Mouse (Mus musculus) embryonic facial prominence, embryonic 14.5 days (tissue): Measurements from ENCODE around the gene Lpgat1. TPM values are rescaled to one million over a fixed set of nuclear protein-coding genes. Genes with fewer than 3 reads are reported as not detected.

Experiments used
- ATAC-seq: fragments of 200-750 bp; cut with Nextera tagmentation; 2 replicates; pipeline ENCODE4 v1.8.0; 2017; ENCODE audit warnings: low read depth, moderate number of reproducible peaks, moderate TSS enrichment
- DNase-seq: peaks from one replicate; pipeline ENCODE4 v3.0.0-alpha.2; 2015; ENCODE audit warnings: low spot score
- H3K27ac ChIP-seq: fragments of 300-500 bp; sonication (generic); replicated peaks from 2 replicates; pipeline ENCODE4 v1.5.1; 2014; ENCODE audit warnings: low read depth, mild to moderate bottlenecking, low read length, moderate library complexity
- H3K27me3 ChIP-seq: fragments of 300-500 bp; sonication (generic); replicated peaks from 2 replicates; pipeline ENCODE4 v1.6.1; 2014; ENCODE audit warnings: low read length; ENCODE audit not compliant: control insufficient read depth, insufficient read depth
- H3K36me3 ChIP-seq: fragments of 300-500 bp; sonication (generic); 2 replicates; pipeline ENCODE4 v1.6.1; 2014; ENCODE audit warnings: low read length, mixed read lengths; ENCODE audit not compliant: control insufficient read depth, insufficient read depth
- H3K4me1 ChIP-seq: fragments of 300-500 bp; sonication (generic); 2 replicates; pipeline ENCODE4 v1.6.1; 2014; ENCODE audit warnings: antibody characterized with exemption, low read length; ENCODE audit not compliant: control insufficient read depth, insufficient read depth
- H3K4me2 ChIP-seq: fragments of 300-500 bp; sonication (generic); 2 replicates; pipeline ENCODE4 v1.6.1; 2014; ENCODE audit warnings: low read depth, mild to moderate bottlenecking, low read length, moderate library complexity, mixed read lengths
- H3K4me3 ChIP-seq: fragments of 300-500 bp; sonication (generic); 2 replicates; pipeline ENCODE4 v1.5.1; 2014; ENCODE audit warnings: low read depth, mild to moderate bottlenecking, low read length
- H3K9ac ChIP-seq: fragments of 300-500 bp; sonication (generic); 2 replicates; pipeline ENCODE4 v1.6.1; 2014; ENCODE audit warnings: low read depth, mild to moderate bottlenecking, low read length, moderate library complexity, mixed read lengths
- H3K9me3 ChIP-seq: fragments of 300-500 bp; sonication (generic); 2 replicates; pipeline ENCODE4 v1.6.1; 2016; ENCODE audit warnings: low read length; ENCODE audit not compliant: control insufficient read depth
- WGBS: fragments of 180-500 bp; shearing (Covaris S2); extraction: QIAGEN DNeasy Blood & Tissue Kit; methylation state at CpG from one replicate; pipeline ENCODE4 v1.1.7; 2014; 5-methylcytosine and 5-hydroxymethylcytosine counted together
- polyA plus RNA-seq: library from polyadenylated mRNA; unstranded; fragments of >200 nt; fragmentation: Nextera tagmentation; extraction: Ambion mirVana; gene quantifications from 2 replicates; pipeline ENCODE4 v1.2.1, GENCODE M21; 2014

Gene Lpgat1
- polyA plus RNA-seq, 1 experiment from 2014 or later, result 35.8 TPM

- H3K9ac ChIP-seq, result no peak overlapping the region
- no peak overlapping the region for H3K27ac ChIP-seq
- H3K4me1 ChIP-seq, result 0 out of 2 replicates have a peak, but pooled peaks cover 3% of the 10 kb centered on the region
- no peaks in the 10 kb centered on the region for H3K9me3 ChIP-seq
- H3K4me3 ChIP-seq, result no peak overlapping the region
- ATAC-seq (no peak), DNase-seq (no peak)
- no peak overlapping the region for H3K4me2 ChIP-seq
- WGBS, result 90% methylated on average over 6 of the region's 6 CpGs
- no peaks in the 10 kb centered on the region for H3K36me3 ChIP-seq
- no peaks in the 10 kb centered on the region for H3K27me3 ChIP-seq
Measured at GRCm38 (mm10) chr1:191740587-191741361, 23.1 kb downstream of the Lpgat1 start.

DNA sequence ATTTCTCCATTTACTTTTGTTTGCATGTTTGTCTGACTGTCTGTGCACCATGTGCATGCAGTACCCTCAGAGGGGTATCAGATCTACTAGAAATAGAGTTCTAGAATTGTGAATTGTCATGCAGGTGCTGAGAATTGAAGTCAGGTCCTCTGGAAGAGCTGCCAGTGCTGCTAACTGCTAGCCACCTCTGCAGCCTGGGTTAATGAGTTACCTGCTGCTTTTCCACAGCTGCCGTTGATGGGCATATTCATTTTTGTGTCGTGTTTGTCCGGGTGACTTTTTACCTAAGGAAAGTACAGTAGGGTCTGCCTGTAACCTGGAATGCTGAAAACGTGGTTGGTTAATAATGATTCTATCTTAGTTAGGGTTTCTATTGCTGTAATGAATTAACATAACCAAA, 24.0 kb downstream of the Lpgat1 start:
- H3K4me2 ChIP-seq, result no peak overlapping the region
- ATAC-seq (no peak), DNase-seq (no peak)
- H3K36me3 ChIP-seq, result no peaks in the 10 kb centered on the region
- no peak overlapping the region for H3K27ac ChIP-seq
- no peaks in the 10 kb centered on the region for H3K9me3 ChIP-seq
- no peak overlapping the region for H3K9ac ChIP-seq
- no peak overlapping the region for H3K4me3 ChIP-seq
- H3K4me1 ChIP-seq, result 0 out of 2 replicates have a peak, but pooled peaks cover 3% of the 10 kb centered on the region
- H3K27me3 ChIP-seq, result no peaks in the 10 kb centered on the region
- WGBS, result 90% methylated on average over 4 of the region's 4 CpGs

GRCm38 (mm10) chr1:191748431-191748830, 30.8 kb downstream of the Lpgat1 start:
- Histone ChIP-seq H3K36me3 (no peaks in the 10 kb centered on the region), H3K27ac (no peak overlapping the region), H3K4me2 (no peak overlapping the region), H3K4me1 (no peaks in the 10 kb centered on the region), H3K4me3 (no peak overlapping the region), H3K9ac (no peak overlapping the region), H3K27me3 (no peaks in the 10 kb centered on the region), H3K9me3 (no peaks in the 10 kb centered on the region)
- ATAC-seq (no peak), DNase-seq (no peak)
- 59% methylated on average over 1 of the region's 1 CpGs for WGBS

GRCm38 (mm10) chr1:191756520-191757199, 39.0 kb downstream of the Lpgat1 start:
- H3K27me3 ChIP-seq, result no peaks in the 10 kb centered on the region
- no peaks in the 10 kb centered on the region for H3K4me1 ChIP-seq
- no peak overlapping the region for H3K4me3 ChIP-seq
- DNase-seq (no peak), ATAC-seq (no peak)
- H3K9ac ChIP-seq, result no peak overlapping the region
- WGBS, result 83% methylated on average over 3 of the region's 3 CpGs
- peaks cover 63% of the 10 kb centered on the region for H3K36me3 ChIP-seq
- no peaks in the 10 kb centered on the region for H3K9me3 ChIP-seq
- H3K4me2 ChIP-seq, result no peak overlapping the region
- no peak overlapping the region for H3K27ac ChIP-seq

DNA sequence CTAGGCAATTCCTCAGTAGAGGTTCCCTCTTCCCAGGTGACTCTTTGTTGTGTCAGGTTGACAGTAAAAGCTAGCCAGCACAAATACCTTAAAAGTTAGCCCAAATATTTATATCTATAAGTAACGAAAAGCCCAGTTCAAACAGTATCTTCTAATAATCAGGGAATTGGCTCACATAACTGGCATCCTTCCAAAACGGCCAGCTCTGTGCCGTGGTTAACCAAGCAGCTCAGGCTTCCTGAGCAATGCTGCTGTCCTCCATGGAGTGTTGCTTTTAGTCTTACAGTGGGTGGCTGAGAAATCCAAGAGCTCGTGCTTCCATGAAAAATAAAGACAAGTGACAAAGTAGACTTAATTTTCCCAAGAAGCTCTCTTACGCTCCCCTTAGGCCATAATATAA, 56.5 kb downstream of the Lpgat1 start:
- Histone ChIP-seq H3K4me3 (no peak overlapping the region), H3K27me3 (no peaks in the 10 kb centered on the region), H3K9ac (no peak overlapping the region), H3K4me2 (no peak overlapping the region), H3K27ac (no peak overlapping the region), H3K4me1 (no peaks in the 10 kb centered on the region), H3K36me3 (peaks cover 66% of the 10 kb centered on the region), H3K9me3 (no peaks in the 10 kb centered on the region)
- WGBS, result 64% methylated on average over 5 of the region's 5 CpGs
- ATAC-seq (no peak), DNase-seq (peak; percentile 28)

GRCm38 (mm10) chr1:191775116-191775515, 57.5 kb downstream of the Lpgat1 start:
- ATAC-seq (no peak), DNase-seq (no peak)
- no peaks in the 10 kb centered on the region for H3K27me3 ChIP-seq
- 88% methylated on average over 8 of the region's 8 CpGs for WGBS
- no peak overlapping the region for H3K27ac ChIP-seq
- no peak overlapping the region for H3K4me2 ChIP-seq
- H3K4me3 ChIP-seq, result no peak overlapping the region
- H3K4me1 ChIP-seq, result no peaks in the 10 kb centered on the region
- peaks cover 75% of the 10 kb centered on the region for H3K36me3 ChIP-seq
- no peak overlapping the region for H3K9ac ChIP-seq
- no peaks in the 10 kb centered on the region for H3K9me3 ChIP-seq

DNA sequence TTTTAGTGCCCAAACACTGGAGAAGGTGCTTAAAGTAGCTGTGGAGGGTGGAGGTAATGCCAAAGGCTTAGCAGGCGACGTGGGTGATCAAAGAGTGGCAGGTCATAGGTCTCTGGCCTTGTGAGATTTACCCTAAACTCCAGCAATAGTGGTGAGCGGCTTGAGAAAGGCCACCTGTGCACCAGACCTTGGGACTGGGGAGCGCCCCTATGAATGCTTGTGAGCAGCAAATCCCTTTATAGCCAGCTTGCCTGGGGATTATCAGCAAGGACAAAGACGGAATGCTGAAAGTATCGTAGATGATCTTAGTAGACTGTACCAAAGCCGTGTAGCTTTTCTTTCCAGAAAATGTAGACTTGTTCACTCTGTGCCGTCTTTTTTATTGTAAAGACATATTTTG, 59.9 kb downstream of the Lpgat1 start:
- ATAC-seq (no peak), DNase-seq (no peak)
- Histone ChIP-seq H3K4me3 (no peak overlapping the region), H3K9me3 (no peaks in the 10 kb centered on the region), H3K9ac (no peak overlapping the region), H3K27me3 (no peaks in the 10 kb centered on the region), H3K4me1 (no peaks in the 10 kb centered on the region), H3K36me3 (peaks cover 68% of the 10 kb centered on the region), H3K27ac (no peak overlapping the region), H3K4me2 (no peak overlapping the region)
- WGBS, result 74% methylated on average over 8 of the region's 8 CpGs

GRCm38 (mm10) chr1:191780470-191780869, 62.8 kb downstream of the Lpgat1 start:
- H3K4me3 ChIP-seq, result no peak overlapping the region
- H3K27me3 ChIP-seq, result no peaks in the 10 kb centered on the region
- no peaks in the 10 kb centered on the region for H3K9me3 ChIP-seq
- DNase-seq, result no peak
- no peak overlapping the region for H3K9ac ChIP-seq
- no peak overlapping the region for H3K27ac ChIP-seq
- no peak for ATAC-seq
- H3K4me2 ChIP-seq, result no peak overlapping the region
- WGBS, result 96% methylated on average over 1 of the region's 1 CpGs
- H3K4me1 ChIP-seq, result no peaks in the 10 kb centered on the region
- peaks cover 47% of the 10 kb centered on the region for H3K36me3 ChIP-seq
